Mouse (Mus musculus): ENCODE data around the gene Ttk.
A peak's percentile ranks its signal among the peaks of the same experiment; 100 is the strongest.

The Ttk gene

DNA sequence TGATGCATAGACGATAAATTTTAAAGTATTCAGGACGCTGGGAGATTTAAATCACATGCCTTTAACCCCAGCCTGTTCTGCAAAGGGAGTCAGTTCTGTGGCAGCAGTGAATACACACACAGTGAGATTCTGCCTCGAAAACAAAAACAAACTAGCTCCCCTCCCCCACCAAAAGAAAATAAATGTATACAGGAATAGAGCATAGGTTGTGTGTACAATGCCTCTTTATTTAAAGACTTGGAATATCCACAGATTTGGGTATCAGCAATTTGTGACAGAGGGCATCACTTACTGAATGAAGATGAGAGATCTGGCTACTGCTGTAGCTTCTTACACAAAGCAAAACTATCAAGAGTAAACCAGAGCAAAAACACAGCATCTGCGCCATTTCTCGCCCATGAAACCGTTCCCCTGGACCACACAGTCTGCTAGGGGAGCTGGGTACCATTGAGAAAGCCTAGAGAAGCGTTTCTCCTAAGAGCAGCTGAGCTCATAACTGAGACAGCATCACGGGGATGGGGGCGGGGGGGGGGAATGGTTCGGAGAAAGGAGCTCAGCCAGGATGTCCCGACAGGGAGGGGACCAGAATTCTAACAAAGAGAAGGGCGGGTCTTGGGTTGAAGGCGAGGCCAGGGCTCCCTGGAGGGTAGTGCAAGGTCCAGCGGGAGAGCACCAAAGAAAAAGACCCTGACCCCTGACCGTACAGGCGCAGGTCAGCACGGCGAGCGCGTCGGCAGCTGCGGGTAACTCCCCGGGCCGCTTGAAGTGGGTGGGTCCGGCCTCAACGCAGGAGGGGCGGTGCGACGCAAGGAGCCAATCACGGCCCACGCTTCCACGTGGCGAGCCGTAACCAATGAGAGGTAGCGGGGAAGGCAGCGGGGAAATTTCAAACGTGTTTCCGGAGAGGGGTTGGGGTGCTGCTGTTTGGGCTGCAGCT is at the start of gene Ttk:
Gene Ttk, plus strand, starts transcription at position 879 of the 937 bp plus-strand sequence.
- DNase-seq, result peak; percentile 91

DNA sequence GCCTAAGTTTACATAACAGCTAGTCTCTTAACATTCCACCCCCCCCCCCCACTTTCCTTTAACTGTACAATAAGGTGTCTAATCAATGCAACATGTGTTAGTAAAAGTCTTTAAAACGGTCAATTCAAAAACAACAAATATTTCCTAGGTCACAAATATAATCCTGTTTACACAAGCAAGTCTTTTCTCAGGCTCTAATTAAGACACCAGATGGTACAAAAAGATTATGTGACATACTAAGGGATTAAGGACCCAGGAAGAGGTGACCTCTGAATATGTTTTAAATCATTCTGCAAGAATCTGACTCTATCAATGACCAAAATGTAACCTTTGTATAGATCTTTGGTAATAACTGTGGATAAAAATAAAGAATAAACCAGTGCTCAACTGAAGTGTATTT is 49.0 kb upstream of the Ttk start:
- no peak for DNase-seq

DNA sequence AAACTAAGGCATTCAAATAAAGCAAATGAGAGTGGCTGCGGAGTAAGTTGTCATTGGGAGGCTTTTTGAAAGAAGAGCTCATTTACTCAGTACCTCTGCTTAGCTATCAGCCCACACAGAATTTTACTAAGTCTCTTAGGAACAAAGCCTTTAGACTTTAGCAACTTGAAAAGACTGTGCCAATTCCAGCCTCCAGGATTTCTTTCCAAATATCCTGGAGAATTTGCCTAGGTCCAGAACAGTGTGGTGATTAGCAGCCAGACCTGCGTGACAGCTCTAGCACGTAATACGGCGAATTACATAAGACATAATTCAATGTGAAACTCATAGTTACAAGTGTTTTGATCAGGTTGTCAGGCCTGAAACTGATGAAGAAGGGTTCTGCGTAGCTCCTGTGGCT is 45.2 kb upstream of the Ttk start:
- DNase-seq, result no peak

DNA sequence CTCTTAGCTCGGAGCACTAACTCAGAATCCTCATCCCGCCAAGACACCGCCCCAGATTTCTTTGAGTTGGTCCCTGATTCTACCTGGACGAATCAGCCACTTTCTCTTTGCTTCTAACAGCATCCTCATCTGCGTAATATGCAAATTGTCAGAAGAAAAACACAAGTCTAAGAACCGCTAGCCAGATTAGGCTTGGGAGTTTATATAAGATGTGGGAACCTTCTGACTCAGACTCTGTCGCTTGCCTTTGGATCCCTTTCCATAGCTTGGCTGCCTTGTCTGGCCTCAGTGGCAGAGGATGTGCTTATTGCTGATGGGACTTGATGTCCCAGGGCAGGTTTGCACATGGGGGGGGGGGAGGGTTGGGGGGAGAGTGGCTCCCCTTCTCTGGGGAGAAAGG is 37.6 kb upstream of the Ttk start:
- no peak for DNase-seq

DNA sequence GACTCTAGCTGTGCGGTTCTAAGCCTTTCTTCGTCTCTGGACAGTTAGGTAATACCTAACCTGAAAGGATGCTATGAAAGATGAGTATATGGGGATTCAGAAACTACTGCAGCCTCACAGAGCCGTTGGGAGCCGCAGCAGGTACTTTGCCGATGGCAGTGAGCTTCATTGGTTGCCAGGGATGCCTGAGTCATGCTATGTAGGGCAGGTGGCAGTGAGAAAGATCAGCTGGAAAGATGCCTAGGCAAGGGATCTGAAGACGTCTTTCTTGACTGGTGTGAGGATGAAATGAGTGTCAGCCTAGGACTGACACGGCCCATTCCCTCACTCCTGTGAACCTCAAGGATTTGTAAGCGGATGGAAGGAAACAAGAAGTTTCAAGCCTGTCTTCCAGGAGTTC is 36.6 kb upstream of the Ttk start:
- no peak for DNase-seq

DNA sequence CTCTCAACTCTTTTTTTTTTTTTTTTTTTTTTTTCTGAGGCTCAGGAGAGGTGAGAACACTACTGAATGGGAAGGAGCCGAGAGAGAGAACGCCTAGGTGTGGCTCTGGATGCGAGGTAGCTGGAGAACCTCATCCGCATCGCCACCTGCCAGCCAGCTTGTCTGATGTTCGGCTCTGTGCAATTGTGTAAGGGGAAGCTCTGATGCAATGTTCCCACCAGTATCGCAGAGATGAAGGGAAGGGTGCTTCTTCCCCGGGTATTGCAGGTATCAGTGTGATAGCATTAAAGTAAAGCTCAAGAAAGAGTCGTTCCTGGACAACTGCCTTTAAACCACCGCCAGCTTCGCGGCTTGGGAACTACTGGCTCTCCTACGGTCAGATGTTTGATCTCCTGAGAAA is 30.1 kb upstream of the Ttk start:
- no peak for DNase-seq

- DNase-seq, result no peak
Measured at GRCm38 (mm10) chr9:83805164-83805976, 29.1 kb upstream of the Ttk start.

DNA sequence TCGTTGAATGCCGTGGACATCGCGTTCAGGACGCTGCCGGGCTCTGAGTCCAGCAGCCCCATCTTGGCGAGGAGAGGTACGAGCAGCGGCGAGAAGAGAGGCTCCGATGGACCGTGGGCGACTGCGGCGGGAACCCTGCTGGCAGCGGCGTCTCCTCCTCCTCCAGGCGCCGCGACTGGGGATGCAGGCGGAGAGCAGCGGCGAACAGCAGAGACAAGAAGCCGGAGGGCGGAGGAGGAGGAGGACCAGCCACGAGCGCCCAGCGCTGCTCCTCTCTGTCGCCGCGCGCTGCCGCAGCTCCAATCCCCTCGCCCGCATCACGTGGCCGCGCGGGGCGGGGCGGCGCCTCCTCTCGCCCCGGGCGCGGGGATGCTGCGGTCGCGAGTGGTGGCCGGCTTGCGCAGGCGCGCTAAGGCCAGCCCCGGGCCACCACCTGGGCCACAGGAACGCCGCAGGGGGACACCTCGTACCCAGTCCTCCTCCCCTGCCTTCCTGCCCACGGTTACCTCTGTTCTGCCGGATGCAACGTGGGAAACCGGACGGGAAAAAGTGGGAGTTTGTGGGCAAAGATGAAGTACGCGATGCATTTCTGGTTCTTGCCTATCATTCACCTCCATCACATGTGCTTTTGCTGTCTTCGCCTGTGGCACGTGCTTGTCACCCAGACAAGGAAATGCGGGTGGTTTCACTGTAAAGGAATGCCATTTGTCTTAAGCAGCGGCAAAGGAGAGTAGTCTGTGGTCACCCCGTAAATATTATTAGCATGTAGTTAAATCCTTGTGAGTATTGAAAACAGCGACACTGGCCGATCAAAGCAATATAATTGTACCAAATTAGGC is 28.3 kb upstream of the Ttk start, which contains the start of gene Elovl4:
Gene Elovl4, minus strand, starts transcription at position 301 of the 839 bp plus-strand sequence.
- peak; percentile 88 for DNase-seq

DNA sequence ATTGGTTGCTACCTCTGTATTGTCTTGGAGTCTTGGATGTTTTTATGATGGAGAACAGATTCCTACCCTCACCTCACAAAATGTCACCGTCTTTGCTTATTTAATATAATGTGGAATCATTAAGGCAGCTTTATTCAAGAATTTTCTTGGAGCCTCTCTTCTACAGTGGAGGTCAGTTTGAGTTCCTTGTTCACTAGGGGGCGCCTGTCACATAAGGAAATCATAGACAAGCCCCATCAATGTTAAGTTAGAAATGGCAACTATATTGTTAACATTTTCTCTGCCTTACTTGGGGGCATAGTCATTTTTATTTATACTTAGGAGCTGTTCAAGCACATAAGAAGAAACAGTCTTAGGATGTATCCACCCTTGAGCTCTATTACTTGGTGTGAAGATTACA is 26.9 kb upstream of the Ttk start:
- peak; percentile 67 for DNase-seq

DNA sequence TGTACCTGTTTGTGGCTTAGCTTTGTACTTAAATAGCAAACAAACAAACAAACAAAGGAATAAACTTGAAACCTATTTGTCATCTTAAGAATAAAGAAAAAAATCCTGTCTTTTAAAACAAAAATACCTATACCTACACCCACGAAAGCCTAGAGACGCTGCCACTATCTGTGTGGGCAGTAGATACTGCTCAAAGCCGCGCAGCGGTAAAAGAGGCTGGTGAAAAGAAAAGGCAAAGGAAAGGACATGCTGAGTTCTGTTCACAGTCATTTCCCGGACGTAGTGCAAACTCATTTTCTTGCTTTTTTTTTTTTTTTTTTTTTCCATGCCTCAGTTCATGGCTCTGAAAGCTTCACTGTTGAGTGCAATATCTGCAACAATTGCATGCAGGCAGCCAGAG is 15.3 kb upstream of the Ttk start:
- DNase-seq, result no peak

DNA sequence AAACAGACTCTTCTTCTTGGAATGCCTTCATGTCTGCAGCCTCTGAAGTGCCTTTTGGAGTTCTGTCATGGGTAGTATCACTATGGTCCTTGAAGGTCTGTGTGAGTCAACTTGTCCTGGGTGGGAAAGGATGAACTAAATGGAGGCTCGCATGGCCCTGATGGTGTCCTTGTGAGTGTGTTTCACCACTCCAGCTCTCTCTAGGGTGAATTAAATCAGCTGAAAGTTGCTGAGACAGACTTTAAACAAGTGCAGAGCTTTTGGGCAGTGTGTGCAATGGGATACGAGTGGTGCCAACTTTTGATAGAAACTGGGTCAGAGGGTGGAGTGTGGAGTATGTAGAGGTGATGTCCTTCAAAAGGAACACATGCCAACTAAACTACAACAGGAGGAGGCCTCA is 13.5 kb upstream of the Ttk start:
- DNase-seq, result no peak

DNA sequence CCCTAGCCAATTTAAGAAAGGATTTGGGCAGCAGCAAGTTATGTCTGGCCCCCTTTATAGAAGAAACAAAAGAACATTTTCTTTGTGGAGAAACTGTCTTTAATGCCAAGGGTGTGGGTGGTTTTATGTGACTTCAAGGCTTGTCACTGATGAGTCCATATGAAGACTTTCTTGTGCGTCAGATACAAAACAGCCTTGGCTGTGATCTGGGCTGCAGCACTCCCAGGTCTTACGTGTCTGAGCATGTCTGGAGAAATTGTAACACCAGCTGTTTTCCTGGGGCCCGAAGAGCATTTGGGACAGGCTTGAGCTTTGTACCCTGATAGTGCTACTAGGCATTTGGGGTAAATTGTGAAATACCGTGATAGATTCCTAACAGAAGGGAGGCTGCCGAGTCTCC is 11.6 kb upstream of the Ttk start:
- DNase-seq, result no peak

- no peak for DNase-seq
Measured at GRCm38 (mm10) chr9:83829896-83830295, 4.6 kb upstream of the Ttk start.

DNA sequence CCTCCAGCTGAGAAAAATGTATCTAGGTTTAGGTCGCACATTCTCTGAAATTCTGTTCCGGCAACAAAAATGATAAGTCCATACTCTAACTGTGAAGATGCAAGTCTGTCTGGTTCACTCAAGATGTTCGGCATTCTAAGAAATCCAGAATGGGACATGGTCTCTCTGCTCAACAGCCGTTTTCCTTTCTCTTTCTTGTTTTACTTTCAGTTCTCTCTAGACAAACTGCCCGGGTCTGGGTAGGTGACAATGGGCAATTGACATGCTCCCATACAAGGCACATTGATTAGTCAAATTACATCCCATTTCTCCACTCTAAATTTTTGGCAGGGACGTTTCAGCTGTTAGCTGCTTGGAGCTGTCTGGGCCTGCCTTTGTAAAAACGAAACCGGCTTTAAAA is 3.3 kb upstream of the Ttk start:
- no peak for DNase-seq

- DNase-seq, result no peak
Measured at GRCm38 (mm10) chr9:83834748-83835313, 342 bp downstream of the Ttk start.

- no peak for DNase-seq
Measured at GRCm38 (mm10) chr9:83852464-83852863, 18.0 kb downstream of the Ttk start.

GRCm38 (mm10) chr9:83865165-83865564 is 30.7 kb downstream of the Ttk start:
- DNase-seq, result no peak

- no peak for DNase-seq
Measured at GRCm38 (mm10) chr9:83882191-83882590, 47.7 kb downstream of the Ttk start.

DNA sequence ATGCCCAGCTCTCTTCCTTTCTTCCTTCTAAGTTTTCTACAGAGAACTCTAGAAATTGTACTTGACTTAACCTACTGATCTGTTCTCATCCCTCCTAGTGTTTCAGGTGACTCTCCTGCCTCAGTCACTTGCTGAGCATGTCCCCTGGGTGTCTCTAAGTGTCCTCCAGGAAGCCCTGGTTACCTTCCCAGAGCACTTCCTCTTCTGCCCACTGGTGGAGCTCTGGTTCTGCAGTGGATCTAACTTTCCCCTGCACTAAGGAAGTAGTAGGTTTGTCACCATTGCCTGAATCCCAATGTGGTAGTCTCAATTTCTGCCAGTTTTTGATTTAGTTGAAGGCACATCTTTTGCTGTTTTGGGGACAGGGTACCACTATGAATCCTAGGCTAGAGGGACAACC is 51.7 kb downstream of the Ttk start:
- DNase-seq, result no peak

GRCm38 (mm10) chr9:83888214-83888613 is 53.7 kb downstream of the Ttk start:
- no peak for DNase-seq

GRCm38 (mm10) chr9:83893073-83893472 is 58.6 kb downstream of the Ttk start:
- DNase-seq, result no peak

GRCm38 (mm10) chr9:83893767-83894330 is 59.4 kb downstream of the Ttk start:
- DNase-seq, result no peak
